Mouse (Mus musculus) kidney, postnatal 4 days (tissue): ENCODE data around the gene Ptger1.

Source experiments
- DNase-seq, 2 experiments: peaks; one replicate each; pipeline ENCODE4 v3.0.0; 2021; ENCODE audit warnings: mixed read lengths in 2 of 2

Ptger1 gene

GRCm38 (mm10) chr8:83656484-83657246 is 9.8 kb upstream of the Ptger1 start:
- peak in 1 of 2 experiments; percentile 55 for DNase-seq

- DNase-seq, result peak in 1 of 2 experiments; percentile 47
Observed at GRCm38 (mm10) chr8:83660545-83660944, 5.9 kb upstream of the Ptger1 start.

- DNase-seq, result peak; percentile 61 to 73
Observed at GRCm38 (mm10) chr8:83660995-83661680, 5.3 kb upstream of the Ptger1 start.

- peak; percentile 98 for DNase-seq
Observed at GRCm38 (mm10) chr8:83662421-83662826, 4.1 kb upstream of the Ptger1 start.

GRCm38 (mm10) chr8:83664096-83664495 is 2.4 kb upstream of the Ptger1 start:
- no peak for DNase-seq

DNA sequence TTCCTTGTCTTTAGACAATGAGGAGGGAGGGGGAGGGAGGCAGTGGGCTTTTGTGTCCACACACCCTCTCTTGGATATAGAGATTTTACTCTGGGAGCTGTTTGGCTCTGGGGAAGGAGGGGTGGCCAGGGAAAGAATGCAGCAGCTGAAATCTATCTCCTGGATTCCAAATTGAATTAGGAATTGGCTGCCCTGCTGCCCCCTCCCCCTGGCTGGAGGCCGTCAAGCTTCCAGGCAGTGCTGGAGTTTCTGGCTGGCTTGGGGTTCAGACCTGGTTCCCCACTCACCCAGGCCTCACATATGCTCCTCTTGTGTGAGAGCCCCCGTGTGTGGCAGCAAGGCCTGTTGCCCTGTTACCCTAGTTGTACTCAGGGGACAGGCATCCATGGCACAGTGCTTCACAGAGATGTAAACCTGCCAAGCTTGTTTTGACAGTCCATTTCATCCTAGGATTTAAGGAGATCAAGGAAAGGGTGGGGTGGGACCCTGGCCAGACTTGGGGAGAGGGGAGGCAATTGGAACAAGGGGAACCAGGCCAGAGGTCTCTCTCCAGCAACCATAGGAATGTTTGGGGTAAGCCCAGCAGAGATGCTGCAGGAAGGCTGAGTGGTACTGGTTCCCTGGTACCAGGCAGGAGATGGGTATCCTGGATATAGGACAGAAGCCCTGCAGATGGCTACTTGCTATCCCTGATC is 1.4 kb upstream of the Ptger1 start:
- peak; percentile 83 to 87 for DNase-seq

DNA sequence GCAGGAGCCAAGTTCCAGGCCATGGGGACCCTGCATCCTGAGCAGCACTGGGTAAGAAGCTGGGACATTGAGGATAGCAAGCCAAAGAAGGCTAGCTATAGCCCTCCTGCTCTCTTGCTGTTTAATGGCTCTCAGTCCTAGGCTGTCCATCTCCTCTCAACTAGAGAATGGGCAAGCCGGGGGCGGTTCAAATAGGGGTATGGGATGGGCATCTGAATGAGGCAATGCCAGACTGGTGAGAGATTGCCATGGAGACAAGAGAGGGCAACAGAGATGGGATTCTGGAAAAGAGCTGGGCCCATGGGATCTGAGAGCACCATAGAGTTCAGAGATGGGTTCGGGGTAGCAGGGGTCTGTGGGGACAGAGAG is 372 bp downstream of the Ptger1 start:
- no peak for DNase-seq

GRCm38 (mm10) chr8:83667526-83667925 is 1.0 kb downstream of the Ptger1 start:
- DNase-seq, result no peak

DNA sequence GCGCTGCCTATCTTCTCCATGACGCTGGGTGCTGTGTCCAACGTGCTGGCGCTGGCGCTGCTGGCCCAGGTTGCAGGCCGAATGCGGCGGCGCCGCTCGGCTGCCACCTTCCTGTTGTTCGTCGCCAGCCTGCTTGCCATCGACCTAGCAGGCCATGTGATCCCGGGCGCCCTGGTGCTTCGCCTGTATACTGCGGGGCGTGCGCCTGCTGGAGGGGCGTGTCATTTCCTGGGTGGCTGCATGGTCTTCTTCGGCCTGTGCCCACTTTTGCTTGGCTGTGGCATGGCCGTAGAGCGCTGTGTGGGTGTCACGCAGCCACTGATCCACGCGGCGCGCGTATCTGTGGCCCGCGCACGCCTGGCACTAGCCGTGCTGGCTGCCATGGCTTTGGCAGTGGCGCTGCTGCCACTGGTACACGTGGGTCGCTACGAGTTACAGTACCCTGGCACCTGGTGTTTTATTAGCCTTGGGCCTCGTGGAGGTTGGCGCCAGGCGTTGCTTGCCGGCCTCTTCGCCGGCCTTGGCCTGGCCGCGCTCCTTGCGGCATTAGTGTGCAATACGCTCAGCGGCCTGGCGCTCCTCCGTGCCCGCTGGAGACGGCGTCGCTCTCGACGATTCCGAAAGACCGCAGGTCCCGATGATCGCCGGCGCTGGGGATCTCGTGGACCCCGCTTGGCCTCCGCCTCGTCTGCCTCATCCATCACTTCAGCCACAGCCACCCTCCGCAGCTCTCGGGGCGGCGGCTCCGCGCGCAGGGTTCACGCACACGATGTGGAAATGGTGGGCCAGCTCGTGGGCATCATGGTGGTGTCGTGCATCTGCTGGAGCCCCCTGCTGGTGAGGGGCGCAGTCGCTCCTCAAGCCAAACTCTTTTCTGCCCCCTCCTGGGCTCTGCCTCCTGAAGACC is 1.8 kb downstream of the Ptger1 start:
- peak; percentile 85 to 90 for DNase-seq

GRCm38 (mm10) chr8:83669013-83669412 is 2.5 kb downstream of the Ptger1 start:
- peak in 1 of 2 experiments; percentile 43 for DNase-seq

- no peak for DNase-seq
Observed at GRCm38 (mm10) chr8:83672936-83673335, 6.5 kb downstream of the Ptger1 start.

GRCm38 (mm10) chr8:83674497-83674896 is 8.0 kb downstream of the Ptger1 start:
- no peak for DNase-seq

DNA sequence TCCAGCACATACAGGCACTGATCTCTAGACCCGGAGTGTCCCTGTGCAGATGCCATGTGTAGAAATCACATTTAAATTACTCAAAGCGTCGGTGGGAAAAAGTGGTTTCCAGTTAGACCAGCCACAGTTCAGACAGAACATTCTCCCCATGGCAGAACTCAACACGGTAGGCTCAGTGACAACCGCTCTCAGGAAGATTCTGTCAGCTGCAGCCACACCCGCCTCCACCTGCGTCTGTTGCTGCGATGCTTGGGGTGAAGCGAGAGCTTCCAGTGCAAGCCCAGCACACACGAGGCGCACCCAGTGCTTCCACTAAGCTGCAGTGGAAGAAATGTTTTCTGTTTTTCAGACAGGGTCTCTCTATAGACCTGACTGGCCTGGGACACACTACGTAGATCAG is 13.4 kb downstream of the Ptger1 start:
- no peak for DNase-seq

DNA sequence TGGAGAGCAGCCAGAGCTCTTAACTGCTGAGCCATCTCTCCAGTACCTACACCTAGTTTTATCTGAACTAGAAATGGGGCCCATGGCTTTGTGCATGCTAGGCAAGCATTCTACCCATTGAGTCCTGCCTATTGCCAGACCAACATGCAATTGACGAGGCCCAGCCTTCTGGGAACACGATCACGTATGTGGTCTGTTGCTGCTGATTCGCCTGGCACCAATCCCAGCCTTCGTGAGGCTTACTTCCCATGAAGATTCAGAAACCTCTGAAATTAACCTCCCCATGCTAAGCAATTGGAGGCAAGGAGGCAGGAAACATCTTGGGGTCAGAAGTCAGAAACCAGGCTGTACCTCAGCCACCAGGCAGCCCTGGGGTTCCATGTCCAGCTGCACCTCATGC is 14.1 kb downstream of the Ptger1 start:
- DNase-seq, result peak in 1 of 2 experiments; percentile 46

- peak; percentile 58 to 70 for DNase-seq
Observed at GRCm38 (mm10) chr8:83681099-83681498, 14.6 kb downstream of the Ptger1 start.

DNA sequence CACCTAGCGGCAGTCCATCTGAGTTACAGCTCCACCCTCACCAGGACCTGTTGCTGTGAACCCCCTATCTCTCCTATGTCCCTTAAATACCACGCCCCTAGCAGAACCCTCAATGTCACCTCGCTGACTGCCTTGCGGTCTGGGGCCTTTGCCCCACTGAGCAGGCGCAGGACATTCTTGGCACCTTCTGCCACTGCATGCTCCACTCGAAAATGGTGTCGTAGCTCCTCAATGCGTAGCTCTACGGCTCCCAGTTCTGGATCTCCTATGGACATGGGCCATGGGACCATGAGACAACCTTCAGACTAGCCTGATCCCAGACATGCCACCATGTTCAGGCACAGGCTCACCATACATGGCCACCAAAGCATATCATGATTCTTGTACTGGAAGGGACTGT is 18.0 kb downstream of the Ptger1 start:
- no peak for DNase-seq

- DNase-seq, result no peak
Observed at GRCm38 (mm10) chr8:83689264-83689663, 22.8 kb downstream of the Ptger1 start.

DNA sequence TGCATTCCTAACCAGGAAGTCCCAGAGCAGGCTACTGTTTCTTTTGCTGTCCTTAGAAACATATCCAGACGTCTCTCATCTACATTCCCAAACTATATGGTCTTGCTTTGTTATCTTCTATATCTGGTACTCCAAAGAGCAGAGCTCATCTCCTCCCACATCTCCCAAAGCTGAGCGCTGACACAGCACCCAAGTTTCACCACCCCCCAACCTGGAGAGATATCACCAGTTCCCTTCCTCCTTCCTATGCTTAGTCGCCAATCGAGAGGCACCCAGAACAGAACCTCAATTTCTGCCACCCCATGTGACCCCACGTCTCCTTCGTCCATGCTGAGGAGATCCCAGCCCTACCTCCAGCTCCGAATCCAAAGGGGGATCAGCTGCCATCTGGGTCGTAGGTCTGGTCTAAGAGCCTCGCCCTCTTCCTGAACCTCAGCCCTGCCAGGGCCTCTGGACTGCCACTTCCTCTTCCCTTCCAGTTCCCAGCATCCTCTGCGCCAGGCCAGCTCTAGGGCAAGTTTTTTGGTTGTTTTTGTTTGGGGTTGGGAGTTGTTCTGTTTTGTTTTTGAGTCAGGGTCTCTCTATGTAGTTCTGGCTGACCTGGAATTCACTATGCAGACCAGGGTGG is 27.2 kb downstream of the Ptger1 start:
- DNase-seq, result peak in 1 of 2 experiments; percentile 36

DNA sequence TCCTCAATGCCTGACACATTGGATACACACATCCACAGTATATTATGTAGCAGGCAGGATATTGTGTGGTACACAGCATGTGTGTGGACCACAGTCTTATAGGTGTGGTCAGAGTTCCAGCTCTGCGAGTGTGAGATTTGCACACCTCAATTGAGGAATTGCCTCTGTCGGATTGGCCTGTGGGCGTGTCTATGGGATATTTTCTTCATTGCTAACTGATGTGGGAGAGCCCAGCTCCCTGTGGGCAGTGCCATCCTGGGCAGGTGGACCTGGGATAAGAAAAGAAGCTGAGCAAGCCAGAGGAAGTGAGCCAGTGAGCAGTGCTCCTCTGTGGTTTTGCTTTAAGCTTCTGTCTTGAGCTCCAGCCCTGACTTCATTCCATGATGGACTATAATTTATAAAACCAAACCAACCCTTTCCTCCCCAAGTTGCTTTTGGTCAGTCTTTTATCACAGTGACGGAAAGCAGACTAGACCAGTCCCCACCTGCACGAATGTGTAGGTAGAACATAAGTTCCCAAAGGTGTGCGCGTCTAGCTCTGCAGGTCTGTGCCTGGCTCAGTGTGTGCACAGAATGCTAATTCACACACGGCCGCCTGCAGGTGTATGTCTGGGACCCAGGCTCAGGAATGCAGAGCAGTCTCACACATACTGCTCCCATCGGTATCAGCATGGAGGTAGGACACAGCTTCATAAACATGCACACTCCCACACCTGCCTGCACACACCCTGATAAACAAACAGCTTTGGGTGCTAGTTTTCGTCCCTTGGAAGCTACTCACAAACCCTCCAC is 28.1 kb downstream of the Ptger1 start:
- peak in 1 of 2 experiments; percentile 56 for DNase-seq

DNA sequence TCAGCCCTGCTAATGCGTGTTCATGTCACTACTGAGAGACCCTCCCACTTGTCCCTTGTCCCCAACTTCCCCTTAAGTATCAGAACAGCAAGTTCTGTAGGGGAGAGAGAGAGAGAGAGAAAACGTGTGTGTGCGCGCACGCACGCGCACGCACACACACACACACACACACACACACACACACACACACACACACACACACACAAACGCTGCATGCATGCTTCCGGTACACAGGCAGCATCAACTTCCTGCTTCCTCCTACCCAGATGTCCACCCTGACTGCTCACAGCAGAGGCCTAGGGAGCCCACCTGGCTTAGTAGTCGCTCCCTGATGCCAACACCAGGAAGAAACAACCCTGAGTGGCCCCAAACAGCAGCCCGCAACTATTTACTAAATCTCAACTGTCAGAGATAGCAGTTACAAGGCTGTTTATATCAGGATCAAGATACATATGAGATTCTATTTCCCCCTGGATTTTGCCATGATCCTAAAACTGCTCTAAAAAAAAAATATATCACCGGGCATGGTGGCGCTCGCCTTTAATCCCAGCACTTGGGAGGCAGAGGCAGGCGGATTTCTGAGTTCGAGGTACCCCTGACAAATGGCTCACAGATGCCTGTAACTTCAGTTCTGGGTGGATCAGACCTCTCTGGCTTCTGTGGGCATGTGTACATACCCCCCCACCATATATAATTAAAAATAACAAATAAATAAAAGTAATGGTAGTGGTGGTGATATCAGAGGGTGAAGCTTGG is 29.1 kb downstream of the Ptger1 start:
- DNase-seq, result peak; percentile 21 to 38
